Mouse (Mus musculus): ENCODE data around the gene Smarcc1. TPM values are rescaled to one million over a fixed set of nuclear protein-coding genes. Genes with fewer than 3 reads are reported as not detected.

The Smarcc1 gene
- total RNA-seq, 2 experiments from 2014 or later = 63.1 to 72.3 TPM

DNA sequence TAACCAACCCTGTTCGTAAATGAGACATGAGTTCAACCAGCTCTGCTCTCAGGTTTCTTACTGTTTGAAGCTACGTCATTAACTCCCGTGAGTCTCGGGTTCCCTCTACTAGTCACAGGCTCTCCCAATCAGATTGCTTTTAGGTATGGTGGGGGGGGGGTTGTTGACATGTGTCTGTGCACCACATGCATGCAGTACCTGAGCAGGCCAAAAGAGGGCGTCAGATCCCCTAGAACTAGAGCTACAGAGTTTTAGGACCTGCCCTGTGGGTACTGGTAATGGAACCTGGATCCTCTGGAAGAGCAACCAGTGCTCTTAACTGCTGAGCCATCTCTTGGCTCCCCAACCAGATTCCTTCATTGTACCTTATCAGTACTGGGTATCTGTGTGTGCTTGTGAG lies 158.4 kb downstream of the Smarcc1 start:
- DNase-seq (ENCODE audit: low spot score in 2 of 2) = no peak

DNA sequence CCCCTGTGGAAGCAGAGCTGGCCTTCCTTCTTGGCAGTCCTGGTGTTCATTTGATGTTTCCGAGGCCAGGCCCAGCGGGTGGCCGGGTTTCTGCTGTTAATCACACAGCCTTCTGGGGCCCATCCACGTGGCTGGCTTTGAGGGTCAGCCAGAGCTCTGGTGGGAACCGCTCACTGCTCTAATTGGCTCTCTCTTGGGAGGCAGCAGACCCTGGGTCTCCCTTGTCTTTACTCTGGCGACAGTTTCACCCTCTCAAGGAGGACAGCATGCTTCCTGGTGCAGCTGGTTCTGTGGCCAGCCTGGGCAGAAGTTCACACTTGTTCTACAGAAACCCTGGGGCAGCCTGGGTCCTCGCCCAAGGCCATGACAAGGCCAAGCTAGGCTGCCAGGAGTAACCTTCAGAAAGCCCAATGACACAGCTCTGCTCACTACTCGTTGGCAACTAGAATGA lies 159.9 kb downstream of the Smarcc1 start:
- no peak for DNase-seq (ENCODE audit: low spot score in 2 of 2)

DNA sequence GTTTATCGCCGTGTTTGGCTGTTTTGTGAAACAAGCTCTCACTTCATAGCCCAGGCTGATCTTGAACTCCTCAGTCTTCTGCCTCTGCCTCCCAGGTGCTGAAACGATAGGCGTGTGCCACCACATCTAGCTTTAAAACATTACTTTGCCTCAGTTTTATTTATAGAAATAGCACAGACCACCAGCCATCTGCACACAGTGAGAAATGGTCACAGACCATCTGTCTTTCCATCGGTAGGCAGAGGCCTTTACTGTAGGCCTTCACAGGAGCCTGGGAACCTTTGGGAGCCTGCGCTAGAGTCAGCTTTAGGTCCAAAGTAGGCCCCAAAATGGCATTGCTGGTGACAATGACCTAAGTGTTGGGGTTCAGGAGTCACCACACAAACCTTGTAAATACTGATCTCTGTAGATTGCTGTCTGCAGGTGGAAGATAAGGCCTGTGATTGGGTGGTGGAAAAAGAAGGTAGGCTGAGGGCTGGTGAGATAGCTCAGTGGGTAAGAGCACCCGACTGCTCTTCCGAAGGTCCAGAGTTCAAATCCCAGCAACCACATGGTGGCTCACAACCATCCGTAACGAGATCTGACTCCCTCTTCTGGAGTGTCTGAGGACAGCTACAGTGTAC lies 166.7 kb downstream of the Smarcc1 start:
- no peak for DNase-seq (ENCODE audit: low spot score in 2 of 2)

DNA sequence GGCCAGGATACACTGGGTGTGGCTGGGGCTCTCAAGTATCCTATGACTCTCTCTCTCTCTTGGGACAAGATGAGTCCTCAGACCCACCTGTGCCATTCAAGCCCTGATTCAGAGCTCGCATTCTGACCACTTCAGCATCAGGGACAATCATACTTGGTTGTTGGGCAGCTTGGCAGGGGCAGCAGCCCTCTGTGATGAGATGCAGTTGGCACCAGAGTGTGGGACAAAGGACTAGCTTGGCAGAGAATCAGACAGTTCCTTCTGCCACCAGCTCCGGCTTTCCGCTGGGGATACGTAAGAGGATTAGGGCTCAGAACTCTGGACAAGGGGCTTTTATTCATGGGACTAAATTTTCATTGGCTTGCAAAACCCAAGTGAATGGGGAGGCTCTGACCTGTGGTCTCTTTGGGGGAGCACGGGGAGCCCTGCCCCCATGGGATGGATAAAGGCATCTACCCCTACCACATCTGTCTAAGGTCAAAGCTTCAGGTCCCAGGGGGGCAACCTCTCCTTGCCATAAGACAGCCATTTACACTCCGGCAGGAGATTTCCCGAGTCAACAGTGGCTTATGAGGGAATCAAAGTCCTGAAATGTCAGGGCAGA lies 169.9 kb downstream of the Smarcc1 start:
- DNase-seq (ENCODE audit: low spot score in 2 of 2) = no peak

Small RNAs within 50 kb of the gene (microRNA-seq; reads per million reads assigned to microRNA genes)
- 11.6 reads per million, percentile 29 among the genes with 10 or more reads in this experiment for gene Mir6236

Other genes with a start within 250 kb of the Smarcc1 start
- gene Cdc25a, start 242.1 kb upstream of the Smarcc1 start, total RNA-seq (2021) = 10 to 100 TPM; 13.9 TPM
- gene Map4, start 186.2 kb upstream of the Smarcc1 start, total RNA-seq (2021) = 100 to 1,000 TPM; 510 to 546 TPM
- gene Dhx30, start 122 bp downstream of the Smarcc1 start, total RNA-seq (2021) = 10 to 100 TPM; 58.0 to 69.6 TPM
- 1 to 10 TPM; 1.5 to 2.2 TPM for gene Cspg5, start 126.1 kb downstream of the Smarcc1 start, total RNA-seq (2021)
- gene Elp6, start 187.5 kb downstream of the Smarcc1 start, total RNA-seq (2021) = 1 to 10 TPM; 4.8 to 5.5 TPM
- gene Scap, start 215.6 kb downstream of the Smarcc1 start, total RNA-seq (2021) = 10 to 100 TPM; 25.1 to 29.4 TPM

Measured in gastrocnemius, postnatal 4 days (tissue).